Mouse (Mus musculus) v-Abl transformed pro-B cells (cell line): ENCODE results near the gene Rps10.

Experiments
- in situ Hi-C, 2 experiments: fragments of 400-800 bp; cut with MboI; formaldehyde crosslinking; loops; one replicate each; pipeline ENCODE4 v1.15.1; 2025; ENCODE audit not compliant: unreplicated experiment in 2 of 2

Gene Rps10

DNA sequence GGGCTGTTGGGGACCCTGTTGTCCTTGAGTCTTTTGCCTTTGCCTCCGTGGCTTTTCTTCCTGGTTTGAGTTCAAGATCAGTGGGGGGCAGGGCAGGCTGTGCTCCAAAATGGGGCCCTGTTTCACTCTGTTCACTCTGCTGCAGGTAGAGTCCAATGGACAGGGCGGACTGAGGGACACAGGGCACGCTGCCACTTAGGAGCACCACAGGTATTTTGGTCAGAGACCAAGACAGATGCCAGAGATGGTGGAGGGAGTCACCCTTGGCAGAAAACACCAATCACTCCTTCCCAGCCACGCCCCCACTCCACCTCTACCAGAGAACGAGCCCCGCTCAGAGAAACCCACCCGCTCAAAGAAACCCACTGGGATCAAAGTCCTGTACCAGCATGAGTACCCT is 9.3 kb upstream of the Rps10 start:
- in situ Hi-C loops, result loop anchor here in 1 of 2 experiments (5.0 to 10.0 kb wide), 3 partner anchors 121 to 519 kb away; partner anchors contain the start of gene Tcp11

DNA sequence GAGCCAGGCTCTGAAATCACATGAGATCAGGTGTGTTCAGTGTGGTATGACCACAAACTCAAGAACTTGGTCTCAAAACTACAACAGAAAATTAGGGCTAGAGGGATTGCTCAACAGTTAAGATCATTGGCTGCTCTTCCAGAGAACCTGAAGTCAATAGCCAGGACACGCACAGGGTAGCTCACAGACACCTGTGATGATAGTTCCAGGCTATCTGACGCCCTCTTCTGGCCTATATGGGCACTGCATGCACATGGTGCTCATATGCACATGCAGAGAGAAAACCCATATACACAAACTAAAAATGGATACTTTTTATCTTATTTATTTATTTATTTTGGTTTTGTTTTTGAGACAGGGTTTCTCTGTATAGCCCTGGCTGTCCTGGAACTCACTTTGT is 8.1 kb upstream of the Rps10 start:
- in situ Hi-C loops, result loop anchor here in 1 of 2 experiments (10.0 kb wide), 2 partner anchors 440 to 520 kb away; partner anchors contain the start of gene Tcp11

DNA sequence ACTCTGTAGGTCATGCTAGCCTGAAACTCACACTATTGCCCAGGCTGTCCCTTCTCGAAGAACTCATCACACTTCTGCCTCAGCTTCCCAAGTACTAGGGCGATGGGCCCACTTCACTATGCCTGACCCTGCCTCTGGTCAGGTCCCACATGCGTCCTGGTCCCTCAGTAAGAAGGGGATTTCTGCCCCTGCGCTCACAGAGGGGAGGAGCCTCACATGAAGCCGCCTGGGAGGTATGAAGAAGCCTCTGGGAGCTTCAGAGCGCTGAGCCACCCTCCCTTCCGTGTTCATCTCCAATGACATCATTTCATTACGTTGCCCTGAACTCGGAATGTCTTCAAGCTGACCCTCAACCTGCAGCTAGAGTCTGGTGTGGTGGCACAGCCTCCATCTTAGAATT is 7.3 kb upstream of the Rps10 start:
- in situ Hi-C loops, result loop anchor here in 1 of 2 experiments (10.0 kb wide), 2 partner anchors 441 to 521 kb away; partner anchors contain the start of gene Tcp11

DNA sequence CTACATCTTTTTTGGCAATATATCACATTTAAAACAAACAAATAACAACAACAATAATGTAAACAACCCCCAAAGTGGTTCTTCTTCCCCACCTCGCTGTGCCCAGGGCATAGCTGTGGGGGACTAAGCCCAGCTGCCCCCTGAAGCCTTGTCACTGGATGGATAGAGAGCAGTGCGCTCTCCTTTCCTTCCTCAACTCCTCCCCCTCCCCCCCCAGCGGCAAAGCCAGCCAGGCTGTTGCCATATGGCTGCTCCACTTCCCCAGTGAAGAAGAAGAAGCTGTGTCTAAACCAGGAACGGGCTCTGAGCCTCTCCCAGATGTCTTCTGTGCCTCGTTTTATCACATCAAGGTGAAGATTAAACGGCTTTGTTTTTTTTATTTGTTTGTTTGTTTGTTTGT is 6.6 kb upstream of the Rps10 start:
- in situ Hi-C loops, result loop anchor here in 1 of 2 experiments (10.0 kb wide), 2 partner anchors 442 to 522 kb away; partner anchors contain the start of gene Tcp11

DNA sequence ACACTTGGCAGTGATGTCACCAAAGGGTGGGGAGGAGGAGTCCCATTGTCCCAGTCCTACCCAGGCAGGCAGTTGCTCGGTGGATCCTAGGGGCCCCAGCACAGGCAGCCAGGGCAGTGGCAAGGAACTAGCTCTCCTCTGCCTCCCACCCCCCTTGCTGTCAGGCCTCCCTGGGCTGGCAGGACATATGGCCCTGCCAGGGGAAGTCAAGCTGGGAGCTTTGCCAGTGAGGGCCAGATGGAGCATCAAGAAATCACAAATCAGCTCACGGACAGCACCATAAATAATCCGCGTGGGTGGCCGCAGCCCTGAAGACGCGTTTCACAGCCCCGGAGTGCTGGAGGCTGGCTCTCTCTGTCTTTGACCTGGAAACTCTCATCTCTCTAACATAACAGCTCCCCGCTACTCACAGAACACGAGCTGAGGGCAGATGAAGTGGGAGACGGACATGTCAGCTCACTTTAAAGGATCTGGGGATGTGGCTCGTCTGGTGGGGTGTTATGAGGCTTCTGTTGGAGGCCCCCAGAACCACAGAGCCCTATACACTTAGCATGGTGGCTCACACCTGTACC is 6.1 kb upstream of the Rps10 start:
- in situ Hi-C loops, result loop anchor here in 1 of 2 experiments (10.0 kb wide), 2 partner anchors 442 to 522 kb away; partner anchors contain the start of gene Tcp11

DNA sequence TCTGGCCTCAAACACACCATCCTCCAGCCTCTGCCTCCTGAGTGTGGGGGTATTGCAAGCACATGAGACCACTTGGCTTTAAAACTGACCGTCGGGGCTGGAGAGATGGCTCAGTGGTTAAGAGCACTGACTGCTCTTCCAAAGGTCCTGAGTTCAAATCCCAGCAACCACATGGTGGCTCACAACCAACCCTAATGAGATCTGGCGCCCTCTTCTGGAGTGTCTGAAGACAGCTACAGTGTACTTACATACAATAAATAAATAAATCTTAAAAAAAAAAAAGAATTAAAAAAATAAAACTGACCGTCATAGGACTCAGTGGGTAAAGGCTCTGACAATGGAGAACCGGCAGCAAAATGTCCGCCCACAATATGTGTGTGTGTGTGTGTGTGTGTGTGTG is 3.4 kb upstream of the Rps10 start:
- in situ Hi-C loops, result loop anchor here (10.0 kb wide), 3 partner anchors 105 to 525 kb away; partner anchors contain the start of gene Tcp11 (in 1 of the 2)

DNA sequence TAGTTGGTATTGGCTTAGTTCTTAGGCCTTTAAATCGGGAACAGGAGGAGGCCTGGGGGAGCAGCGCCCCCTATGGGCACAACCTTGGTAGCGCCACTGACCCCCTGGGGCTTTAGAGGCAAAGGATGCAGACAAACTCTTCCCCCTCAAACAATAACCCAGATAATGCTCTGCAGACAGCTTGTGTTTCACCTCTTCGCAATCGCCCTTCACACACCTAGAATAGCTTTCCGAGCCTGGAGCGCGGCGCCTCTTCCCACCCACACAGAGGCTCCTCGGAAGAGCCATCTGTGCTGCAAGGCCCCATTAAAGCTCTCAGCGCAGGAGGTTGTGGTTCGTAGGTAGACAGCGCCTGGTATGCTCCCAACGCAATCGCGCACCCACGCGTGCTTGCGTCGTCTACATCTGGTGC is 2.5 kb upstream of the Rps10 start:
- in situ Hi-C loops, result loop anchor here in 1 of 2 experiments (10.0 kb wide), 1 partner anchor 104 kb away; no protein-coding TSS in a partner anchor

DNA sequence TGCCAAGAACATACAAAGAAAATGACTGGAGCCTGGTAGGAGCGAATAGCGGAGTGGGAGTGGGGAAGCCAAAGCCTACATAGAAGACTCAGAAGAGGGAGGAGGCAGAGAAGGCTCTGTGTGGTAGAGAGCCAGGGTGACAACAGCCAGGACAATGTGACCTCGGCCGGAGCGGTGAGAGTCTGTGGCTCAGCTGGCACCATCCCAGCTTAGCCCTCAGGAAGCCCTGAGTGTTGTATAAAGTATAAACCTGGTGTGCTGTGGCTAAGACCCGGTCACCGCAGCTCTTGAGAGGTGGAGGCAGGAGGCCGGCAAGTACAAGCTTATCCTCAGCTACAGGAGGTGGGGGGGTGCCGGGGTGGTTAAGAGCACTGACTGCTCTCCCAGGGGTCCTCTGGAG is 864 bp upstream of the Rps10 start:
- in situ Hi-C loops, result loop anchor here in 1 of 2 experiments (10.0 kb wide), 1 partner anchor 103 kb away; no protein-coding TSS in a partner anchor

DNA sequence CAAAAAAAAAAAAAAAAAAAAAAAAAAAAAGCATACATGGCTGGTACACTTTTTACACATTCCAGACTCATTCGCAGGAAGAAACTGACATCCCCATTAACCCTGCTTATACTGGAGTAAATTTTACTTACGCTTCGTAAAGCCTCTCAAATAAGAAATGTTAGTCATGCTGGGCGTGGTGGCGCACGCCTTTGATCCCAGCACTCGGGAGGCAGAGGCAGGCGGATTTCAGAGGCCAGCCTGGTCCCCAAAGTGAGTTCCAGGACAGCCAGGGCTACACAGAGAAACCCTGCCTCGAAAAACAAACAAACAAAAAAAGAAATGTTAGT is 930 bp downstream of the Rps10 start:
- in situ Hi-C loops, result loop anchor here in 1 of 2 experiments (10.0 kb wide), 1 partner anchor 101 kb away; no protein-coding TSS in a partner anchor

DNA sequence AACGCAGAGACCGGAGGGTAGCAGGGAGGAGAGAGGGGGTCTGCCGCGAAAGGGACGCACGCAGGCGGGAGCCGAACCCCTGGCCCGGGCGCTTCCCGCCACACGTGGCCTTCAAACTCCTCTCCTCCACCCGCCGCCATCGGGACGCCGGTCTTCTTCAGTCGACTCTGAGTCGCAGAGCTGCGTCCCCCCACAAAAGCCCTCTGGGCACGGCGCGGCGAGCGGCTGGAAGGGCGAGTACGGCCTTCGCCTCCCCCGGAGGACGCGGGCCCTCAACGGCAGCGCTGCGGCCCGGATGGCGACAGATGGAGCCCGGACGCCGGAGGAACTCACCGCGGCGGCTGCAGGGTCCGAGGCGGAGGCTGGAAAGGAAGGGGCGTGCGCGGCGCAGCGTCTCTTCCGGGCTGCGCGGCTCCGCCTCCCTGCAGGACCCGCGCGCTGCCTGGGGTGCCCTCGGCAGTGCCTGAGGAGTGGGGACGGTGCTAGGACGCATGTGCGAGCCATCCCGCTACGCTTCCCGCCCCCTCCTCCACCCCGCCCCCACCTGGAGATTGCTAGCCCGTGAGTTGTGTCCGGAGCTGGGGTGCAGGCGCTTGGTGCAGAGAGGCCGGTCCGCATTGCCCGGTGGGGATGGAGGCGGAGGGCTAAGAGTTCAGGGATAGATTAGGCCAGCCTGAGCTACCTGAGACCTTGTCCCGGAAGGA is 1.4 kb downstream of the Rps10 start, which contains the start of gene RPS10-NUDT3:
RPS10-NUDT3 (minus strand) TSS at position 352 of the 704 bp plus-strand sequence.
- in situ Hi-C loops, result loop anchor here (5.0 to 10.0 kb wide), 3 partner anchors 68 to 100 kb away; partner anchors contain the start of gene AI413582 (in 2 of the 2)

DNA sequence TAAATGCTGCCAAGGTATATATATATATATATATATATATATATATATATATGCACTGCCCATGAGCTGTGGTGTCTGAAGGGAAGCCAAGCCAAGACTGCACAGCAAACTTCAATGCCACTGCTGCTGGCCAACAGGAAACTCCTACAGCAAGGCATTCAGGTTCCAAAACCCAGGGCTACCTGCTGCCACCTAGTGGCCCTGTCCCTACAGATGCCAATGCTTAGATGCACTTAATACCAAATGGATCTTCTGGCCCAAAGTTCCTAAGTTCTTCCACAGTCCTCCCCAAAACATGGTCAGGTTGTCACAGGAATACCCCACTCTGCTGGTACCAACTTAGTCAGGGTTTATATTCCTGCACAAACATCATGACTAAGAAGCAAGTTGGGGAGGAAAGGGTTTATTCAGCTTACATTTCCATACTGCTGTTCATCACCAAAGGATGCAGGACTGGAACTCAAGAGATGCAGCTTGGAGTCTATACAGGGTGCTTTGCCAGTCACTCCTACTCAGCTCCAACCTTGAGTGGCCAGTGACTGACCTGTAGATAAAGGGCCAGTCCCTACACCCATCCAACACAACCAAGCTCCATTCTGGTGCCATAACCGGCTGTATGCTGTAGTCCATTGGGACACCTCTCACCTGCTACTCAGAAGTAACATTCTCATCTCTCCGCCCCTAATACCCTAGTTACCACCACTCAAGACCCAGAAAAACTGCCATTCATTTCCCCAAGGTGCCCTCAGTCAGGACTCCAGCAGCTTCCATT is 7.0 kb downstream of the Rps10 start:
- in situ Hi-C loops, result loop anchor here (5.0 to 10.0 kb wide), 3 partner anchors 62 to 95 kb away; partner anchors contain the start of gene AI413582 (in 2 of the 2)

DNA sequence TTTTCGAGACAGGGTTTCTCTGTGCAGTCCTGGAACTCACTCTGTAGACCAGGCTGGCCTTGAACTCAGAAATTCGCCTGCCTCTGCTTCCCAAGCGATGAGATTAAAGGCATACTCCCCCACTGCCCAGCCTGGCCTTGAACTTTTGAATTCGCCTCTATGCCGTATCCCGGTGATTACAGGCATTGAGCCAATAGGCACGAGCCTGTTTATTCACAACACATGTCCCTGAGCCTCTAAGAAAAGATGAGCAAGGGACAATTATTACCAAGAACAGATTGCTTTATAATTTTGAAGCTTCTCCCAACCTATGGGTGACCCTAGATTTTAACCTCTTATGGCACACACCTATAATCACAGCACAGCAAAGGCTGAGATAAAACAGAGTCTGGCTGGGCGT is 8.1 kb downstream of the Rps10 start:
- in situ Hi-C loops, result no loop called here

DNA sequence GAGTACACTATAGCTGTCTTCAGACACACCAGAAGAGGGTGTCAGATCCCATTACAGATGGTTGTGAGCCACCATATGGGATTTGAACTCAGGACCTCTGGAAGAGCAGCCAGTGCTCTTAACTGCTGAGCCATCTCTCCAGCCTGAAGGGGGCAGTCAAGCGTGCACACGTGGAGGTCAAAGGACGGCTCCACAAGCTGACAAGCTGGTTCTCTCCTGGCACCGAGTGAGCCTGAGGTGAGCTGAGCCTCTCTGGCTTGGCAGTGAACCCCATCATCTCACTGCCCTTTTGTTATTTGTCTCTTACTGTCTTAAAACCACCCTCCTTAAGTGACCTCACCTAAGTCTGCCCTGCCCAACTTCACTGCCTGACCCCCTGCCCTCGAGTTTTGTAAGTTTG is 9.0 kb downstream of the Rps10 start:
- in situ Hi-C loops, result no loop called here

DNA sequence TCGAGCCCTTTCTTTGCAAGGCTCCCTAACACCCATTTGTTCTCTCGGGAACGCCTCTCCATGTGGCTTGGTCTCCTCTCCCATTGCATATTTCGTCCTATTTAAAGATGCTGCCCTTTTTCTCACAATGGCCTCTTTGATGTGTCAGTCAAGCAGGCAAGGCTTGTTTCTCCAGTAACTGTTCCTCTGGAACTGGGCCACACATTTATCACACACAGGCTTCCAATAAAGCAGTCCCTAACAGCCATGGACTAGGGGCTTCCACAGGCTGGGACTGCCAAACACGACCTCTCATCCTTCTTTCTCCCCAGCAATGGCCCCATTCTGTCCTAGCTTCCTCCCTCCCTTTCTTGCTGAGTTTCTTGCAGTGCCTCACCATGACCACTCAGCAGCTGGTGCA is 9.8 kb downstream of the Rps10 start:
- in situ Hi-C loops, result no loop called here

DNA sequence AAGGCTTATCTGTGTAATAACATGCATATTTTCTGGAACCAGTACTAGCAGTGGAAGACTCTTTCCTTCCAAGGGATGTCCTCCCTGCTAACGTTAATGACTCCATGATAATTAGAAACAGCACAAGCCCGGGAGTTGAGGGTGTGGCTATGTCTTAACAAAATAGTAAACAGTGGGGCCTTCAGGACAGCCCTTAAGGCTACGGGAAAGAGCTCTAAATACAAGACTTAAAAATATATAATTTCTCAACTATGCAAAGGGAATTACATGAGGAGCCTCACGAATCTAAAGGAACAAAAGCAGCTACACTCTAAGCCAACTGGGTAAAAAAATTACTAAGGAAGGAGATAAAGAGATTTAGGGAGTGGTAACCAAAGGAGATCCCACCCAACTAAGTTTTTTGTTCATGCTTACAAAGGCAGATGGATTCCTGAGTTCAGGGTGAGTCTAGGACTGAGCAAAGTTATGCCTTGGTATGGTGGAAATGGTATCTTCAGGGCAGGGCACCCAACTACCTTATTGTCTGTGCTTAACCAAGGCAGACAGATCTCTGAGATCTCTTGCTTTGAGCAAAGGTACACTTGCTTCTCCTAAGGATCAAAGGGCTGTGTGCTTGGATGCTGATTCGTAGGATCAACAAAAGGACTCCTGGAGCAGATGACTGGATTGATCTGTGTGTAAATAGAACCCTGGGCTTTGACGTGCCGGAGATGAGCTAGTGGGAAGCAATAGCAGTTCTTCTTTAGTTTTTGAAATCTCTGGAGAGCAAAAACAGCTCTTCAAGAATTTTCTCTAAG is 10.8 kb downstream of the Rps10 start:
- in situ Hi-C loops, result no loop called here

DNA sequence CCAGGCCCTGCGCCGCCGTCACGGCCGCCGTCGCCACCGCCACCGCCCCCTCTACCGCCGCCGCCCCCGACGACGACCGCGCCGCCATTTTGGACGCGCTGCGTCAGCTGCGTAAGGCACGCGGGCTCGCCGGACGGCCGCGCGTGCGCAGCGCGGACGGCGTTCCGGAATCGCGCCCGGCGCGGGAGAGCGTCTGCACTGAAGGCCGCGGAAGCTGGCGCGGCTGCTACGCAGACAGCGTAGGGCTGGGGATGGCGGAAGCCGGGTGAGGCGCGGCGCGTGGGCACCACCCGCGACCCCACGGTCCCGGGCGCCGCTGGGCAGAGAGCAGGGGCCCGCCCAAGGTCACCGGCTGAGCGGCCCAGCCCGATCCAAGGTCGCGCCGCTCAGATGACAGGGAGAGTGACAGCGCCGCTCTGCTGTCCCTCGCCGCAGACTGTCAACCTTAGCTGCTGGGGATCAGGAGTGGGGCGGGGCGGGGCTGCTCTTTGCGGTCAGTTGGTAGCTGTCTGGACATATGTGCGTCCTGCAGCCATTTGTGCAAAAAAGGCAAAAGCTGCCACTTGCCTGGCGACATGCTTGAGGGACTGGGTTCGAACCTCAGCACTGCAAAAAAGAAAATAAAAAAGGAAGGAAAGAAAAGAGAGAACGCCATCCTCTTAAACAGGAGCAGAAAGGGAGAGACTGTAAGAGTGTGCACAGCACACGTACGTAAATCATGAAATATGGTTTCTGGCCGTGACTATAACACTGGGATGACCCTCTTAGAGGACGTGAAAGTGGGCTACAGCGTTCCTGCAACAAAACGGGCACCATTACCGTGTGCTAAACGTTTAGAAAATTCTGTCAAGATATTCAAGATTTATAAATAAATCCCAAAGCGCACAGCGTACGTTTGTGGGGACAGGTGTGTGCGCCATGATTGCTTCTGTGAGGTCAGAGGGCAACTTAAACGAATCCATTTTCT is 12.8 kb downstream of the Rps10 start, which contains the start of gene Nudt3:
Nudt3 (minus strand) TSS at position 136 of the 967 bp plus-strand sequence.
- in situ Hi-C loops, result no loop called here

DNA sequence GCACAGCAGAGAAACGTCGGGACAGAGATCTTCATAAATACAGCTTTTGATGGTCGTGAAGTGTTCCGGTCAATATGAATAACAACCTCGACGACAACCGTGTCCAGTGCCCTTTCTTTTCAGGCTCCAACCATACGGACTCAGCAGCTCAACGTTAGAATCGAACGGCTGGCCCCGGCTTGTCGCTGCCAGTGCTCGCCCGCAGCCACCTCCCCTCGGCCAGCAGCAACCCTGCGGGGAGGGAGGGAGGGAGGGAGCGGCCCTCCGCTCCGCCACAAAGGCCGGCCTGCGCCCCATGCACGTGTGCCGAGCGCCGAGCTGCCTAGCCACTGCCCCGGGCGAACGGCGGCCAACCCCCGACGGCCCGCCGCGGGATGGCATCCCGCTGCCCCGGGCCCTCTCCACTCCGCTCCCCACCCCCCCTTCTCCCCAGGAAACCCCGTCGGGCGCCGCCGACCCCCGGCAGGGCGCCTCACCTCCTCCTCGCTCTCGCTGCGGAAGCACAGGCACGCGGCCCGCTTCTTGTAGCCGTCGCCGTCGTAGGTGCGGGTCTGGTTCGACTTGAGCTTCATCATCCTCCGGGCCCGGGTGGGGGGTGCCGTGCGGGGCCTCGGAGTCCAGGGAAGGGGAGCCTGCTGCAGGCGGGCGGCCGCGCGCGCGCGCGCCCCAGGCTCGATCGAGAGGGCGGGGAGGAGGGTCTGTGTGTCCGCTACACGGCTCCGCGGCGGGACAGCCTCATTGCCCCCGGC is 13.7 kb downstream of the Rps10 start:
- in situ Hi-C loops, result no loop called here
